Mouse (Mus musculus) kidney, embryonic 16.5 days (tissue): ENCODE measurements around the gene Dcun1d1. TPM values are rescaled to one million over a fixed set of nuclear protein-coding genes. Genes with fewer than 3 reads are reported as not detected.

Experiments used
- ATAC-seq: fragments of 200-750 bp; cut with Nextera tagmentation; 2 replicates; pipeline ENCODE4 v1.8.0; 2017; ENCODE audit warnings: moderate TSS enrichment; ENCODE audit not compliant: low FRiP score, low TSS enrichment
- H3K27ac ChIP-seq: fragments of 300-500 bp; sonication (generic); 2 replicates; pipeline ENCODE4 v1.5.1; 2014; ENCODE audit warnings: low read length
- H3K27me3 ChIP-seq: fragments of 300-500 bp; sonication (generic); 2 replicates; pipeline ENCODE4 v1.6.1; 2014; ENCODE audit warnings: low read length, control low read depth, mixed read lengths; ENCODE audit not compliant: insufficient read depth
- H3K36me3 ChIP-seq: fragments of 300-500 bp; sonication (generic); 2 replicates; pipeline ENCODE4 v1.6.1; 2014; ENCODE audit warnings: low read length, control low read depth, mixed read lengths; ENCODE audit not compliant: insufficient read depth
- H3K4me1 ChIP-seq: fragments of 300-500 bp; sonication (generic); 2 replicates; pipeline ENCODE4 v1.6.1; 2014; ENCODE audit warnings: low read length, control low read depth, mixed read lengths; ENCODE audit not compliant: insufficient read depth
- H3K4me2 ChIP-seq: fragments of 300-500 bp; sonication (generic); replicated peaks from 2 replicates; pipeline ENCODE4 v1.6.1; 2014; ENCODE audit warnings: low read depth, low read length
- H3K4me3 ChIP-seq: fragments of 300-500 bp; sonication (generic); 2 replicates; pipeline ENCODE4 v1.5.1; 2014; ENCODE audit warnings: mild to moderate bottlenecking, low read length
- H3K9ac ChIP-seq: fragments of 300-500 bp; sonication (generic); replicated peaks from 2 replicates; pipeline ENCODE4 v1.6.1; 2014; ENCODE audit warnings: low read length
- H3K9me3 ChIP-seq: fragments of 300-500 bp; sonication (generic); 2 replicates; pipeline ENCODE4 v1.6.1; 2016; ENCODE audit warnings: low read length, control low read depth
- WGBS: fragments of 180-500 bp; shearing (Covaris S2); extraction: QIAGEN DNeasy Blood & Tissue Kit; methylation state at CpG from one replicate; pipeline ENCODE4 v1.1.7; 2014; 5-methylcytosine and 5-hydroxymethylcytosine counted together
- polyA plus RNA-seq: library from polyadenylated mRNA; unstranded; fragments of >200 nt; fragmentation: Nextera tagmentation; extraction: Ambion mirVana; gene quantifications from 2 replicates; pipeline ENCODE4 v1.2.1, GENCODE M21; 2015

Gene Dcun1d1
- 90.3 and 90.9 TPM in 2 replicates for polyA plus RNA-seq

GRCm38 (mm10) chr3:35937345-35937744 is at the start of gene Dcun1d1:
TSS of gene Dcun1d1 (minus strand) at chr3:35937445.
- Histone ChIP-seq H3K4me2 (no peak within 1 kb of the TSS), H3K4me3 (no peak within 1 kb of the TSS), H3K4me1 (peaks cover 10% of the 10 kb centered on the region), H3K36me3 (peaks cover 4% of the 10 kb centered on the region; the same call in 1 of the 2 replicates), H3K9ac (no peak within 1 kb of the TSS), H3K27me3 (no peaks in the 10 kb centered on the region), H3K9me3 (no peaks in the 10 kb centered on the region), H3K27ac (no peak within 1 kb of the TSS)
- WGBS: 91% methylated on average over 6 of the region's 6 CpGs
- no peak for ATAC-seq

DNA sequence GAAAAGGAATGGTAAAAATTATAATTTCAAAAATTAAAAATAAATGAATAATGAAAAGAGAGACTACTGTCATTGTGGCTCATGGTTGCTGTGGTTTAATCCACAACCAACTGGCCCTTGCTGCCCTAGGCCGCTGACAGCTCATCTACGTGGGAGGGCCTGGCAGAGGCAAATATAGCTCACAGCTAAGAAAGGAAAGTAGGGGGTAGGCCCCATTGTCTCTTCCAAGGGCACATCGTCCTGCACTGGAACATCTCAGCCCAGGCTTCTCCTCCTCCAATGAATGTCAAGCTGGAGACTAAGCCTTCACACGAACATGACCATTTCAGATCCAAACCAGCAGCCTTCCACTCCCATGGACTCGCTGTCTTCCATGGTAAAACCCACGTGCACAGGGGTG is 49.0 kb upstream of the Dcun1d1 start:
- no peaks in the 10 kb centered on the region for H3K27me3 ChIP-seq
- no peak overlapping the region for H3K27ac ChIP-seq
- no peaks in the 10 kb centered on the region for H3K4me1 ChIP-seq
- peaks cover 62% of the 10 kb centered on the region for H3K36me3 ChIP-seq
- WGBS: 94% methylated on average over 6 of the region's 6 CpGs
- H3K9ac ChIP-seq: no peak overlapping the region
- no peak for ATAC-seq
- no peak overlapping the region for H3K4me3 ChIP-seq
- H3K4me2 ChIP-seq: no peak overlapping the region
- no peaks in the 10 kb centered on the region for H3K9me3 ChIP-seq

- no peaks in the 10 kb centered on the region for H3K9me3 ChIP-seq
- no peak overlapping the region for H3K4me2 ChIP-seq
- no peaks in the 10 kb centered on the region for H3K27me3 ChIP-seq
- no peak overlapping the region for H3K4me3 ChIP-seq
- ATAC-seq: no peak
- peaks cover 32% of the 10 kb centered on the region for H3K36me3 ChIP-seq
- no peaks in the 10 kb centered on the region for H3K4me1 ChIP-seq
- no peak overlapping the region for H3K9ac ChIP-seq
- no peak overlapping the region for H3K27ac ChIP-seq
- 74% methylated on average over 7 of the region's 7 CpGs for WGBS
Measured at GRCm38 (mm10) chr3:35973551-35973950, 36.3 kb upstream of the Dcun1d1 start.

DNA sequence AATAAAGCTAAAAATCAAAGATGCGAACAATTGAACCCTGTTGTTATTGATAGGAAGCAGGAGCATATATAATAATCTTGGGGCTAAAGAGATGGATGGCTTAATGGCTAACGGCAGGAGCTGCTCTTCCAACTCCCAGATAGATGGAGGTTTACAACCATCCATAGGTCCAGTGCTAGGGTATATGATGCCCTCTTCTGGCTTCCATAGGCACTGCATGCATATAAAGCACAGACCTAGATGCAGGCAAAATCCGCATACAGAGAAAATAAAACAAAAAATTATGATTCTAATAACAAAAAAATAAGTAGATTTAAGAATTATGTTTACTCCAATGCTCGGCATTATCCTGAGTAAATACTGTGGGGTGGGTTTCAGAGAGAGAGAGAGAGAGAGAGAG is 35.7 kb upstream of the Dcun1d1 start:
- WGBS: 83% methylated on average over 4 of the region's 4 CpGs
- H3K9me3 ChIP-seq: no peaks in the 10 kb centered on the region
- no peak overlapping the region for H3K27ac ChIP-seq
- H3K4me1 ChIP-seq: no peaks in the 10 kb centered on the region
- ATAC-seq: no peak
- no peak overlapping the region for H3K4me2 ChIP-seq
- H3K4me3 ChIP-seq: no peak overlapping the region
- H3K27me3 ChIP-seq: no peaks in the 10 kb centered on the region
- no peak overlapping the region for H3K9ac ChIP-seq
- peaks cover 32% of the 10 kb centered on the region for H3K36me3 ChIP-seq

- Histone ChIP-seq H3K27me3 (no peaks in the 10 kb centered on the region), H3K36me3 (peaks cover 30% of the 10 kb centered on the region), H3K4me2 (no peak overlapping the region), H3K9me3 (no peaks in the 10 kb centered on the region), H3K9ac (no peak overlapping the region), H3K27ac (no peak overlapping the region), H3K4me3 (no peak overlapping the region), H3K4me1 (no peaks in the 10 kb centered on the region)
- no peak for ATAC-seq
- WGBS: 93% methylated on average over 12 of the region's 12 CpGs
Measured at GRCm38 (mm10) chr3:35971149-35971548, 33.9 kb upstream of the Dcun1d1 start.

- no peaks in the 10 kb centered on the region for H3K27me3 ChIP-seq
- H3K36me3 ChIP-seq: peaks cover 24% of the 10 kb centered on the region
- no peak overlapping the region for H3K4me3 ChIP-seq
- H3K9me3 ChIP-seq: no peaks in the 10 kb centered on the region
- no peaks in the 10 kb centered on the region for H3K4me1 ChIP-seq
- WGBS: 80% methylated on average over 4 of the region's 4 CpGs
- H3K4me2 ChIP-seq: no peak overlapping the region
- no peak overlapping the region for H3K27ac ChIP-seq
- no peak overlapping the region for H3K9ac ChIP-seq
- no peak for ATAC-seq
Measured at GRCm38 (mm10) chr3:35970441-35970840, 33.2 kb upstream of the Dcun1d1 start.

DNA sequence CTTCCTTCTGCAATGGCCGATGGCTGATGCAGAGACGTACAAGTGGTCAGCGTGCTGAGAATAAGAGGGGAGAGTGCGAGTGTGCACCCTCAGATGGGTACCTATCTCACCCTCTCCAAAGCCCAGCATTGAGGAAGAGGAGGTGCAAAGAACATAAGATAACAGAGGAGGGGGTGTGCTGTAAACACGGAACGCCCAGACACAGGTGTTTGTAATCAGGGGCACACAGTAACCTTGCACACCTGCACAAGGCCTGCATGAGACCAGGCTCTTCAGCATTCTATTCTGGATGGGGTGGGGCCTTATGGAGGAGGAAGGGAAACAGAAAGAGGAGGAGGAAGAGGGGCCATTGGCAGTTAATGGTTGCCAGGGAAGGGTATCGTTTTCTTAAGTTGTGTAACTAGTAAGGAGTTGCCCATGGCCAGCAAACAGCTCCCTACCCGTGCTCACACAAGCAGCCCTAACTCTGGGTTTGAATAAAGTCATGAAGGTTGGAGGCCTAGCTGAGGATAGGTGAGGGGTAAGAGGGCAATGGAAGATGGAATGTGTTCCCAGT is 30.2 kb upstream of the Dcun1d1 start:
- Histone ChIP-seq H3K27ac (no peak overlapping the region), H3K4me2 (no peak overlapping the region), H3K36me3 (peaks cover 33% of the 10 kb centered on the region), H3K27me3 (no peaks in the 10 kb centered on the region), H3K4me1 (no peaks in the 10 kb centered on the region), H3K9me3 (no peaks in the 10 kb centered on the region), H3K9ac (no peak overlapping the region), H3K4me3 (no peak overlapping the region)
- no peak for ATAC-seq
- WGBS: 91% methylated on average over 8 of the region's 8 CpGs

DNA sequence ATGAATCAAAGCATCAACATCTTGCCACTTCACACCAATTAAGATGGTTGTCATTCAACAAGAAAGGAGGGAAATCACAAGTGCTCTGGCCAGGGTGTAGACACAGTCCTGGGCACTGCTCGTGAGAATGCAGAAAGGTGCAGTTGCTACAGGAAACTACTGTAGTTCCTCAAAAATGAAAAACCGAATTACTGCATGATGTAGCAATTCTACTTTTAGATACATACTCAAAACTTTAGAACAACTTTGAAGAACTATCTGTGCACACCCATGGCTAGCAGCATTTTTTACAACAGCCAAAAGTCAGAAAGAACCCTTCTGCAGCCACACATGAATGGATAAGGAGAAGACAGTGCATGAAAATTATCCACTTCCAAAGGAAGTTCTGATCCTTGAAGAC is 29.2 kb upstream of the Dcun1d1 start:
- whole genome bisulfite sequencing: 93% methylated on average over 2 of the region's 2 CpGs
- H3K9me3 ChIP-seq: no peaks in the 10 kb centered on the region
- no peak overlapping the region for H3K9ac ChIP-seq
- no peaks in the 10 kb centered on the region for H3K4me1 ChIP-seq
- no peak for ATAC-seq
- no peaks in the 10 kb centered on the region for H3K27me3 ChIP-seq
- H3K4me2 ChIP-seq: no peak overlapping the region
- no peak overlapping the region for H3K4me3 ChIP-seq
- peaks cover 26% of the 10 kb centered on the region for H3K36me3 ChIP-seq
- H3K27ac ChIP-seq: no peak overlapping the region

- H3K4me3 ChIP-seq: no peak overlapping the region
- no peak for ATAC-seq
- H3K4me1 ChIP-seq: no peaks in the 10 kb centered on the region
- H3K27ac ChIP-seq: no peak overlapping the region
- H3K36me3 ChIP-seq: peaks cover 27% of the 10 kb centered on the region
- H3K4me2 ChIP-seq: no peak overlapping the region
- no peaks in the 10 kb centered on the region for H3K27me3 ChIP-seq
- no peak overlapping the region for H3K9ac ChIP-seq
- WGBS: 91% methylated on average over 4 of the region's 4 CpGs
- no peaks in the 10 kb centered on the region for H3K9me3 ChIP-seq
Measured at GRCm38 (mm10) chr3:35964928-35965327, 27.7 kb upstream of the Dcun1d1 start.

GRCm38 (mm10) chr3:35963921-35964320 is 26.7 kb upstream of the Dcun1d1 start:
- Histone ChIP-seq H3K4me1 (no peaks in the 10 kb centered on the region), H3K27ac (no peak overlapping the region), H3K9ac (no peak overlapping the region), H3K4me2 (no peak overlapping the region), H3K9me3 (no peaks in the 10 kb centered on the region), H3K36me3 (peaks cover 29% of the 10 kb centered on the region), H3K27me3 (no peaks in the 10 kb centered on the region), H3K4me3 (no peak overlapping the region)
- 93% methylated on average over 5 of the region's 5 CpGs for WGBS
- no peak for ATAC-seq
